Mouse (Mus musculus): ENCODE data around the gene Tmc7.

Tmc7 gene

DNA sequence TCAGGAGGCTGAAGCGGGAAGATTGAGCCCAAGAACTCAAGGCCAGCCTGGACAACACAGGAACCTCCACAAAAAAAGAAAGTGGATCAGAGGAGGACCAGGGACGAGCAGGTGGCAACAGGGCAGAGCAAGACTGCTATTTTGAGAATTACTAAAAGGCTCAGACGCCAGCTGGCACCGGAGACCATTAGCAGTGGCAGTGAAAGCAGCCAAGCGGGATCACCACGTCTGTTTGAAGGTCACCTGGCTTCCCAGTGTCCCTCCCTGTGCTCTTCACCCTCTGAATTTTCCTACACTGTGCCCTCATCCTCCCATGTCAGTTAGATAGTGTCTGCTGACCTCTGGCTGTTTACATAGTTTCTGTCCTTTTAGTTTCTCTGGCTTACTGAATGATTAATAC is 1.3 kb upstream of the Tmc7 start:
- DNase-seq (ENCODE audit: low read depth) = no peak

GRCm38 (mm10) chr7:118584926-118585325 is 390 bp upstream of the Tmc7 start:
- DNase-seq (ENCODE audit: low read depth) = no peak

- no peak for DNase-seq (ENCODE audit: low read depth)
Observed at GRCm38 (mm10) chr7:118583821-118584220, 715 bp downstream of the Tmc7 start.

- DNase-seq (ENCODE audit: low read depth) = no peak
Observed at GRCm38 (mm10) chr7:118579938-118580337, 4.6 kb downstream of the Tmc7 start.

- DNase-seq (ENCODE audit: low read depth) = no peak
Observed at GRCm38 (mm10) chr7:118578269-118578668, 6.3 kb downstream of the Tmc7 start.

DNA sequence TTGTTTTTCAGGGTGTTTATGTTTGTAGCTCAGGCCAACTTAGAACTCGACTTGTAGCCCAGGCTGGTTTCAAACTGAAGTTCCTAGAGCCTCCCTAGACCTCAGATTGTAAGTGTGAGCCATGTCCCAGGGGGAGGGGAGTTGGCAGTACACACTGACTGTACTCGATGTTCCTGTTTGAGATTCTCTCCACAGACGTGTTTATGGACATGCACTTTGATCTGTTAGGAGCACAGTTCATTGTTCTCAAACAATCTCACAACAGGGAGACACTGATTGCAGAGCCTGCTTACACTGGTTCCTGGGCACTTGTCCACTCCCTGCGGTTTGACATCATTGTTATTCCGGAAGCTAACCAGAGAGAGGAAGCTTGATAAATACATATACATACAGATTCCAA is 12.5 kb downstream of the Tmc7 start:
- DNase-seq (ENCODE audit: low read depth) = no peak

DNA sequence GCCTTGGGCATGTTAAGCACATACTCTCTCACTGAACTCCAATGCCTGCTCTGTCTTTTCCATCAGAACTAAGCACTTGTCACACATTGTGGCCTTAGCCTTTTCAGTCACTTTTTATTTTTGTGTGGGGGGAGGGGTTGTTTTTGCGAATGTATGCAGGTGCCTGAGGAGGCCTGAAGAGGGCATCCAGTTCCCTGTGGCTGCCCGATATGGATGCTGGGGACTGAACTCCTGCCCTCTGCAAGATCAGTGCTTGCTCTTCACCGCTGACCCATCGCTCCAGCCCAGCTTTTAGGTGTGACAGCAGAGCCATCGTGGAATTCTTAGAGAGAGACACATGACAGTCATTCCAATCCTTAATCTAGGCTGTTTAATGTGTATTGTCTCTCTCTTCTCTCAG is 13.2 kb downstream of the Tmc7 start:
- DNase-seq (ENCODE audit: low read depth) = no peak

DNA sequence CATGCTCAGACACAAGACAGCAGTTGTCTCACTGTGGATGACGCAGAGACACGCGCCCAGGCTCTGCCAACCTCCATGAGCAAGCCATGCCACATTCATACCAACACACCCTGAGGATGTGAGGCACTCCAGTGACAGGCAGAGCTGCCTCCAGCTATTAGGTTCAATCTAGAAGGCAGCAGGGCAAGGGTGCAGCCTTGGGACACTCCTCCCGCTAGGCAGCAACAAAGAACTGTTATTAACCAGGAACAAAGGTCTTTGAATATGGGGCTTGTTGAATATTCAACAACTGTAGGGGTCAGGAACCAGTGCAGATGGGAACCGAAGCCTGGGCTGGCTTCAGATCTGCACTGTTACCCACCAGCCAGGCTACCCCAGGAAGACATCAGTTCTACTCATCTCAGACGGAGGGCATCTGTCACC is 15.4 kb downstream of the Tmc7 start:
- no peak for DNase-seq (ENCODE audit: low read depth)

- DNase-seq (ENCODE audit: low read depth) = no peak
Observed at GRCm38 (mm10) chr7:118554290-118554689, 30.2 kb downstream of the Tmc7 start.

GRCm38 (mm10) chr7:118553881-118554280 is 30.7 kb downstream of the Tmc7 start:
- DNase-seq (ENCODE audit: low read depth) = peak; percentile 16

- no peak for DNase-seq (ENCODE audit: low read depth)
Observed at GRCm38 (mm10) chr7:118547451-118547850, 37.1 kb downstream of the Tmc7 start.

DNA sequence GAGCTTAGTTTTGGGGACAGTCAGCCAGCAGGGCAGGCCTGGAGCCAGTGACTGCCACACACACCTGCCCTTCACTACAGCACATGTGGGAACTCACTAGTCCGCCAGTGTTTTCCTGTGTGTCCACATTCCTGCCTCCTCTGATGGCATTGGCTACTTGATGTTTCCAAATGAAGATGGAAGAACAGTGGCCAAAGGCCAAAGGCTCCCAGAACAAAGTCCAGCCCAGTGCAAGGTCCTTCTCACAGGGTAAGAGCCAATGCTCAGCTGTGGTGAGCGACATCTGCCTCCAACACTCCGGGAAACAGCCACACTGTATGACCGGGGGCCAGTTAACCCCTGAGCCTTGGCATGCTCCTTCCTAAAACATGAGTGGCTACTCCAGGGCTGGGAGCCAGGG is 40.4 kb downstream of the Tmc7 start:
- no peak for DNase-seq (ENCODE audit: low read depth)

DNA sequence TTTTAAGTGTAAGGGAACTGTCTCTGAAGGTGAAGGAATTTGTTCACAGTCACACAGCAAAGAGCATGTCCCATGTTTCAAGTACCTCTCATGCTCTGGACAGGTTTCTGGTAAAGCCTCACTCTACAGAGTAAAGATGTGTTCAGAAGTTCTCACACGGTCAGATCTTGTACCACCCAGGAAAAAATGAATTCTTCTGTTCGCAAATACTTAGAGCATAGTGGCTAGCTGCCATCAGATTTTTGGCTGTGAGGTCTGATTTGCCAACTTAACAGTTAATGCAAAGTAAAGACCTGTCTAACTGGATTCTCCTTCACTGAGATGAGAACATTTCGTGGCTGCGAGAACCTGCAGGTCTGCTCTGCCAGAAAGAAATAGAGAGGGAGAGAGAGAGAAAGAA is 49.5 kb downstream of the Tmc7 start:
- no peak for DNase-seq (ENCODE audit: low read depth)

GRCm38 (mm10) chr7:118534326-118534725 is 50.2 kb downstream of the Tmc7 start:
- peak; percentile 17 for DNase-seq (ENCODE audit: low read depth)

- peak; percentile 99 for DNase-seq (ENCODE audit: low read depth)
Observed at GRCm38 (mm10) chr7:118533178-118533578, 51.4 kb downstream of the Tmc7 start, which contains the start of gene Coq7. Gene Coq7, minus strand, starts transcription at chr7:118533356.

DNA sequence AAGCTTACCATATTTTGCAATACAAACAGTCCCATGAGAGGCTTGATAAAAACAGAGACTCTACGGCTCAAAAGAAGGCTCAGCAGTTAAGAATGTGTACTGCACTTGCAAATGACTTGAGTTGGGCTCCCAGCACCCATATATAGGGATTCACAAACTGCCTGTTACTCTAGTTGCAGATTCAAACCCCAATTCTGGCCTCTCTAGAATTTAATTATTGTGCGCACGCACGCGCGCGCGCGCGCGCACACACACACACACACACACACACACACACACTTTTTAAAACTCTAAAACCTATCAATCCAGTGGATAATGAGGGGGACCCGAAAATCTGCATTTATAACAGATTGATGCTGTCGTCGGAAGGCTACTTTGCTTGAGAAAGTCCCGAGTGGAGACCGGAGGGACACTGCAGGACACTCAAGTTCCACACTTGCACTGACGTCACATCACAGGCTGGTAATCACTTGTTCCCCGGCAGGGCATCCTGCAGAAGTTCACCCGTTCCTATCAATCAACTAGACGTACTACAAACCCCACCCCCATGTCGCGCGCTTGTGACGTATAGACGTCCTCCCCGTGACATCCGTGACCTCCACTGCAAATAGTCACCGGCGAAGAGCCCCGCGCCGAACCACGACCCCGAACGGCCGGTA is 51.9 kb downstream of the Tmc7 start:
- DNase-seq (ENCODE audit: low read depth) = peak; percentile 99

DNA sequence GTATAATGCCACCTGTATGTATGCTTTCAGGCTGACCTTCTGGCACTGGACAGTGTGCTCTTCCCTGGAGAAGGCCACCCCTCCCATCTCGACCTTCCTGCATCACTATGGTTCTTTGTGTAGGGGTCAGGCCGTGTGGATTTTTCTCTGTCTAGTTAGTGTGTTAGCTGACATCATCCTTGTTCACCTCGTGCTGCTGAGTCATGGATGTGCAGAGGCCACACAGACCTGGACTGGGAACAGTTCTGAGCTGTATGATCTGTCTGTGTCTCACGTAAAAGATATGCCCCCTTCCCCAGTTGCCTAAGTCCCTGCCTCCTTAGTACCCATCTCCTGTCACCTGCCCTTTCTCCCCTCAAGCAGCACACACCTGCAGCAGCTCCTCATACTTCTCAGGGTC is 57.6 kb downstream of the Tmc7 start:
- no peak for DNase-seq (ENCODE audit: low read depth)

- peak; percentile 25 for DNase-seq (ENCODE audit: low read depth)
Observed at GRCm38 (mm10) chr7:118522077-118522476, 62.5 kb downstream of the Tmc7 start.

GRCm38 (mm10) chr7:118519661-118520060 is 64.9 kb downstream of the Tmc7 start:
- DNase-seq (ENCODE audit: low read depth) = no peak

DNA sequence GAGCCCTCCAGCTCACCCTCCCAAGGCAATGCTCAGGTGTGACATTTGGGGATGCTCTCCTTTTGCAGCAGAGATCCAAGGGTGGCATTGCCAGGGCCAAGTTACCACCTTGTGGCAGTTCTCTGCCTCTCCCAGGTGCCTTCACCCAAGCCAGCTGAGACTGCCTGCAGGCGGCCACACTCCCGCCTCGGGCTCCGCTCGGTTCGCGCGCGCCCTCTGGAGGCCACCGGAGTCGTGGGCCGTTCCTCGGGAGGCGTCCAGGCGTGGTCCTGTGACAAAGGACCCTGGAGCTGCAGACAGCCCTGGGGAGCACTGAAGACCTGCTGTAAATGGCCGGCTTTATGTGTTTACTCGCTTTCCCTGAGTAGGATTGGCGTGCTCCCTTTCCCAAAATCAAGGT is 65.8 kb downstream of the Tmc7 start:
- peak; percentile 50 for DNase-seq (ENCODE audit: low read depth)

GRCm38 (mm10) chr7:118517819-118518218 is 66.7 kb downstream of the Tmc7 start:
- DNase-seq (ENCODE audit: low read depth) = peak; percentile 33

- DNase-seq (ENCODE audit: low read depth) = no peak
Observed at GRCm38 (mm10) chr7:118508556-118508955, 76.0 kb downstream of the Tmc7 start.

DNA sequence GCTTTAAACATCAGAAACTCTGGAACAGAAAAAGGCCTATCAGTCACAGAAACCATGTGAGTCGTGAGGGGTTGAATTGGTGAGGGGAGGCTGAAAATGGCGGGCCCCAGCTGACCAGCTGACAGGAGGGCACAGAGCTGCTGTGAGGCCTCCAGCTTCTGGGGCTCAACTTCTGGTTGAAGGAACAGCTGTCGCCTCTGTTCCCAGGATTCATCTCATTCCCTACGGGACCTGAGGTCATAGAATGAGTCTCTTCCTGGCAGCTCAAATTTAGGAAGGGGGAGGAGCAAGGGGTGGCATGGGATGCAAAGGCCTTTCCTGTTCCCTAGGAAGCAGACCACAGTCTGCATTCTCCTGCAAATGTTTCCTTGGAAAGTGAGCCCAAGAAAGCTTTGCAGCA is 80.7 kb downstream of the Tmc7 start:
- DNase-seq (ENCODE audit: low read depth) = no peak

DNA sequence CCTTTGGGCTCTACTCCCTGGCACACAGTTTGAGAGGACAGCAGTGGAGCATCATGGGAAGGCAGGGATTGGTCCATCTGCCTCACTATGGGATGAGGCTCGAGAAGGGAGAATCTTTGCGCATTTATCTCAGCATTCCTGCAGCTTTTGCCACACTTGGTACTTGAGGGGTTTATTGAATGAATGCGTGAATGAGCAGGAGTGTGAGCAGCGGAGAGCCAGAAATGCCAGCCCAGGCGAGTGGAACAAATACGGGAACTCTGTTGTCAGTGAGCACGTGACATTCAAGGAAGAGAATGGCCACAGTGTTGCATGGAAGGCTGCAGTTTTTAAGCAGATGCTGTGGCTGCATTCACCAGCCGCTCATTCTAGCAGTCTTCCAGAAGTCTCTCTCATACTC is 82.2 kb downstream of the Tmc7 start:
- no peak for DNase-seq (ENCODE audit: low read depth)

Measured in 416B (cell line).